Mouse (Mus musculus) left cerebral cortex, adult 8-10 months (tissue): ENCODE results near the gene Apoh. TPM values are rescaled to one million over a fixed set of nuclear protein-coding genes. Genes with fewer than 3 reads are reported as not detected.

Experiments
- DNase-seq, 2 experiments: peaks; one replicate each; pipeline ENCODE4 v3.0.0; 2022; ENCODE audit warnings: low spot score in 2 of 2
- total RNA-seq, 4 experiments: library from RNA; stranded (reverse); gene quantifications; 2 replicates each; pipeline ENCODE4 v1.2.4; 2022

The Apoh gene
- total RNA-seq, 4 experiments from 2014 or later = 0.41 to 1.3 (median 0.56) TPM

DNA sequence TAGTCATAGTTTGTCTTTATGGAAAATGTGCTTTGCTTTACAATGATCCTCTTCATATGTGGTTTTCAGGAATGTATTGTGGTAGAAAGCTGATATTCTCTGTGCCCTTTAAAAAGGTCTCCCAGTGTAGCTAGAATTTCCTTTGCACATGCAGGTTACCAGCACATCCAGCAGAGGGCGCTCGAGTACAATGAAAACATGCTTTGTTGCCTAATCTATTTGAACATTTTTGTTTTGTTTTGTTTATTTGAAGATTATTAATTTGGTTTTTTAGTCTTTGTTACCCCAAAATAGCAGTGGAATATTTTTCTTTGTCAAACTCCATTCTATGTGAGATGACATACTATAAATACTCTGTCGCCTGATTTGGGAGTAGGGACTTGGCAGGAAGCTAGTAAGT, 106.7 kb downstream of the Apoh start:
- DNase-seq = peak in 1 of 2 experiments; percentile 58

DNA sequence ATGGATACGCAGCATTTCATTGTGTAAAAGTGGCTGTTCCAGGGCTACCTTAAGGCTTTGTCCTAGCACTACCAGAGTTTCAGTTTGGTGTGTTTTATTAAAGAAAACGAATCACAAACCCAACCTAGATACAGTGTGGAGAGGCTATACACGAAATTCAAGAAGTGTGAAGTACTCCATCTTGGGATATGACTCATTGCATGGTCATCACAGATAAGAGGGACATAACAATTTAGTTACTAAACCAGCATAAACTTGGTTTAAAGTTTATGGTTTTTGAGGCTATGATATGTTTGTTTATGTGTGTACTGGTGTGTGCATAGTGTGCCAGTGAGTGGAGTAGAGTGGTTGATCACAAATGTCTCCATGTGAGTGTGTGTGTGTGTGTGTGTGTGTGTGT, 116.4 kb downstream of the Apoh start:
- DNase-seq = no peak

Other genes starting within 250 kb of the Apoh start
- 100 to 1,000 TPM; 132 to 162 (median 144) TPM for gene Prkca, start 574 bp downstream of the Apoh start, total RNA-seq
- 10 to 100 TPM; 13.1 to 19.2 (median 16.5) TPM for gene Cep112, start 81.8 kb downstream of the Apoh start, total RNA-seq